Mouse (Mus musculus) neural tube, embryonic 15.5 days (tissue): Measurements from ENCODE around the gene Ildr2. TPM values are rescaled to one million over a fixed set of nuclear protein-coding genes. Genes with fewer than 3 reads are reported as not detected.

Experiments used
- ATAC-seq: fragments of 200-750 bp; cut with Nextera tagmentation; 2 replicates; pipeline ENCODE4 v1.8.0; 2017; ENCODE audit warnings: mild to moderate bottlenecking, moderate TSS enrichment, moderate library complexity; ENCODE audit not compliant: low FRiP score
- H3K27ac ChIP-seq: fragments of 300-500 bp; sonication (generic); replicated peaks from 2 replicates; pipeline ENCODE4 v1.5.1; 2015; ENCODE audit warnings: mild to moderate bottlenecking, inconsistent platforms
- H3K27me3 ChIP-seq: fragments of 300-500 bp; sonication (generic); replicated peaks from 2 replicates; pipeline ENCODE4 v1.6.1; 2015; ENCODE audit warnings: inconsistent platforms
- H3K36me3 ChIP-seq: fragments of 300-500 bp; sonication (generic); 2 replicates; pipeline ENCODE4 v1.6.1; 2015; ENCODE audit warnings: inconsistent platforms
- H3K4me1 ChIP-seq: fragments of 300-500 bp; sonication (generic); 2 replicates; pipeline ENCODE4 v1.6.1; 2015; ENCODE audit warnings: inconsistent platforms
- H3K4me2 ChIP-seq: fragments of 300-500 bp; sonication (generic); 2 replicates; pipeline ENCODE4 v1.6.1; 2015; ENCODE audit warnings: inconsistent platforms, mild to moderate bottlenecking, moderate library complexity
- H3K4me3 ChIP-seq: fragments of 300-500 bp; sonication (generic); replicated peaks from 2 replicates; pipeline ENCODE4 v1.5.1; 2015; ENCODE audit warnings: mild to moderate bottlenecking, inconsistent platforms
- H3K9ac ChIP-seq: fragments of 300-500 bp; sonication (generic); replicated peaks from 2 replicates; pipeline ENCODE4 v1.6.1; 2015; ENCODE audit warnings: mild to moderate bottlenecking, inconsistent platforms
- H3K9me3 ChIP-seq: fragments of 300-500 bp; sonication (generic); replicated peaks from 2 replicates; pipeline ENCODE4 v1.6.1; 2016; ENCODE audit warnings: inconsistent platforms
- WGBS: fragments of 180-500 bp; shearing (Covaris S2); methylation state at CpG from one replicate; pipeline ENCODE4 v1.1.7; 2015; ENCODE audit warnings: mixed read lengths; 5-methylcytosine and 5-hydroxymethylcytosine counted together
- polyA plus RNA-seq: library from polyadenylated mRNA; unstranded; fragments of >200 nt; fragmentation: Nextera tagmentation; extraction: Ambion mirVana; gene quantifications from 2 replicates; pipeline ENCODE4 v1.2.1, GENCODE M21; 2015

The Ildr2 gene
- polyA plus RNA-seq = 2.8 and 3.0 TPM in 2 replicates

GRCm38 (mm10) chr1:166253898-166254894 is at the start of gene Ildr2:
TSS of gene Ildr2 (plus strand) at chr1:166254139.
- under 1% methylated on average over 67 of the region's 72 CpGs for WGBS
- peak within 1 kb of the TSS; percentile 54 for H3K27ac ChIP-seq
- H3K4me1 ChIP-seq = peaks cover 23% of the 10 kb centered on the region
- peak within 1 kb of the TSS; percentile 91 for H3K4me2 ChIP-seq
- no peaks in the 10 kb centered on the region for H3K9me3 ChIP-seq
- no peaks in the 10 kb centered on the region for H3K36me3 ChIP-seq
- H3K27me3 ChIP-seq = 0 out of 2 replicates have a peak, but pooled peaks cover 8% of the 10 kb centered on the region
- peak; percentile 84 for ATAC-seq
- peak within 1 kb of the TSS; percentile 60 for H3K4me3 ChIP-seq
- H3K9ac ChIP-seq = peak within 1 kb of the TSS; percentile 62

DNA sequence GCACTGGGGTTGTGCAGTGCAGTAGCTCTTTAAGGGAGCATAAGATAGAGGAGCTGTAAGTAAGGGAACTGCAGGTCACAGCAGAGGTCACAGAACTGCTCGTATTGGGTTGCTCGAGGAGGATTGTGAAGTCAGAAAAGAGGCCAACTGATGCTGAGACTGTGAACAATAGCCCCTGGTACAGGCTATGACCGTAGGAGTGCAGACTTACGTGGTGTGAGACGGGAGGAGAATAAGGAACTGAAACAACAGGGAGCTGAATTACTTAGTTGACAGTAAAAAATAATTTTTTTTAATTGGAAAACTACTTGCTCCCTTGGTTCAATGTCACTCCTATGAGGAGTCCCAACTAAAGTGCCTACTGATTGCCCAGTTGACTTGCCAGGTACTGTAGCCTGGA is 49.8 kb upstream of the Ildr2 start:
- no peak overlapping the region for H3K9ac ChIP-seq
- no peaks in the 10 kb centered on the region for H3K4me1 ChIP-seq
- H3K4me2 ChIP-seq = no peak overlapping the region
- H3K27ac ChIP-seq = no peak overlapping the region
- no peaks in the 10 kb centered on the region for H3K27me3 ChIP-seq
- no peak overlapping the region for H3K4me3 ChIP-seq
- no peak for ATAC-seq
- H3K36me3 ChIP-seq = no peaks in the 10 kb centered on the region
- 32% methylated on average over 5 of the region's 5 CpGs for WGBS
- no peaks in the 10 kb centered on the region for H3K9me3 ChIP-seq

- ATAC-seq = no peak
- H3K27me3 ChIP-seq = no peaks in the 10 kb centered on the region
- H3K27ac ChIP-seq = no peak overlapping the region
- no peak overlapping the region for H3K9ac ChIP-seq
- H3K36me3 ChIP-seq = no peaks in the 10 kb centered on the region
- H3K4me2 ChIP-seq = no peak overlapping the region
- 79% methylated on average over 3 of the region's 3 CpGs for WGBS
- H3K9me3 ChIP-seq = no peaks in the 10 kb centered on the region
- H3K4me3 ChIP-seq = no peak overlapping the region
- no peaks in the 10 kb centered on the region for H3K4me1 ChIP-seq
Measured at GRCm38 (mm10) chr1:166205159-166205558, 48.8 kb upstream of the Ildr2 start.

- Histone ChIP-seq H3K9ac (no peak overlapping the region), H3K4me3 (no peak overlapping the region), H3K4me2 (no peak overlapping the region), H3K9me3 (no peaks in the 10 kb centered on the region), H3K4me1 (no peaks in the 10 kb centered on the region), H3K27ac (no peak overlapping the region), H3K36me3 (no peaks in the 10 kb centered on the region), H3K27me3 (no peaks in the 10 kb centered on the region)
- no peak for ATAC-seq
- whole genome bisulfite sequencing = 89% methylated on average over 6 of the region's 6 CpGs
Measured at GRCm38 (mm10) chr1:166209371-166209770, 44.6 kb upstream of the Ildr2 start.

- no peak for ATAC-seq
- H3K9me3 ChIP-seq = no peaks in the 10 kb centered on the region
- H3K4me2 ChIP-seq = no peak overlapping the region
- no peak overlapping the region for H3K4me3 ChIP-seq
- no peak overlapping the region for H3K9ac ChIP-seq
- H3K36me3 ChIP-seq = no peaks in the 10 kb centered on the region
- WGBS = 86% methylated on average over 4 of the region's 4 CpGs
- H3K27me3 ChIP-seq = no peaks in the 10 kb centered on the region
- no peaks in the 10 kb centered on the region for H3K4me1 ChIP-seq
- H3K27ac ChIP-seq = no peak overlapping the region
Measured at GRCm38 (mm10) chr1:166214181-166214580, 39.8 kb upstream of the Ildr2 start.

- Histone ChIP-seq H3K4me1 (no peaks in the 10 kb centered on the region), H3K4me3 (no peak within 1 kb of the TSS), H3K4me2 (no peak within 1 kb of the TSS), H3K27me3 (no peaks in the 10 kb centered on the region), H3K27ac (no peak within 1 kb of the TSS), H3K9ac (no peak within 1 kb of the TSS), H3K9me3 (0 out of 2 replicates have a peak, but pooled peaks cover 5% of the 10 kb centered on the region), H3K36me3 (no peaks in the 10 kb centered on the region)
- no peak for ATAC-seq
- 90% methylated on average over 53 of the region's 53 CpGs for WGBS
Measured at GRCm38 (mm10) chr1:166238315-166238969, 15.5 kb upstream of the Ildr2 start, which contains the start of gene Mael. TSS of gene Mael (minus strand) at chr1:166238747.

- WGBS = 76% methylated on average over 6 of the region's 6 CpGs
- H3K27ac ChIP-seq = no peak overlapping the region
- H3K36me3 ChIP-seq = no peaks in the 10 kb centered on the region
- H3K9me3 ChIP-seq = no peaks in the 10 kb centered on the region
- ATAC-seq = no peak
- no peak overlapping the region for H3K9ac ChIP-seq
- H3K4me3 ChIP-seq = no peak overlapping the region
- no peaks in the 10 kb centered on the region for H3K27me3 ChIP-seq
- H3K4me2 ChIP-seq = no peak overlapping the region
- H3K4me1 ChIP-seq = no peaks in the 10 kb centered on the region
Measured at GRCm38 (mm10) chr1:166244285-166244684, 9.7 kb upstream of the Ildr2 start.

DNA sequence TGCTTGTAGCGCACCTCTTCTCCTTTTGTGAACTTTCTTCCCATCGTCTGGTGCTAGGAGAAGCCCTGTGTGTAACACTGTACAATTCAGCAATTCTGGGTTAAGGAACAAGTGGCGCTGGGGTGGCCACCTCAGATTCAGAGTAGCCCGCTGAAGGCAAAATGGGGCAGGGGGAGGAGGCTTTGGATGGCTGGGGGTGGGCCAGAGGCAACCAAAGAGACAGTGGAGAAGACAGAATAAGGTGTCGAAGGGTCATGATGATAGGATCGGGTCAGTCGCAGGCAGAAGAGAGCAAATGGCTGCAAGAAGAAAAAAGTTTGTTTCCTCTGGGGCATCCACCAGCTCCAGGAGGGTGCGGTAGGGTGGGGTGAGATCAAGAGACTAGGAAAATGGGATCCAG is 1.2 kb downstream of the Ildr2 start:
- 0 out of 2 replicates have a peak, but pooled peaks cover 8% of the 10 kb centered on the region for H3K27me3 ChIP-seq
- H3K9ac ChIP-seq = no peak overlapping the region
- H3K4me2 ChIP-seq = peak overlapping the region; percentile 91
- no peaks in the 10 kb centered on the region for H3K36me3 ChIP-seq
- no peak for ATAC-seq
- WGBS = 16% methylated on average over 8 of the region's 8 CpGs
- H3K27ac ChIP-seq = no peak overlapping the region
- peak overlapping the region; percentile 60 for H3K4me3 ChIP-seq
- H3K4me1 ChIP-seq = peaks cover 23% of the 10 kb centered on the region
- H3K9me3 ChIP-seq = no peaks in the 10 kb centered on the region

DNA sequence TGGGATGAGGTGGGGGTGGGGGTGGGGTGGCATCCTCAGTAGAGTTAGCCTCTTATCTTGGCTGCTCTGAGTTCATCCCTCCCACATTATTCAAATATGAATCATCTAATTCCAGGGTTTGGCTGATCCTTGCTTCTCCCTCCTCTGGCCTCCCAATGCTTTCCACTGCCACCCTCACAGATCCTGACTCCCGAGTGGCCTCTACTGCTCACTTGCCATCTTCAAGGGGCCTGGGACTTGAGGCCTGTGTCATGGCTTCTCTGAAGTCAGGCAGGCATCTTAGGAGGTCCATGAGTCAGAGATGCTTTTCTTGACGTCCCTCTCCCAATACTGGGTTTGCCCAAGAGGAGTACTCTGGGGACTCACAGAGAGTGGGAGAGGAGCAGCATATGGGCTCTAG is 1.7 kb downstream of the Ildr2 start:
- no peak for ATAC-seq
- peaks cover 23% of the 10 kb centered on the region for H3K4me1 ChIP-seq
- H3K9ac ChIP-seq = no peak overlapping the region
- no peak overlapping the region for H3K27ac ChIP-seq
- H3K27me3 ChIP-seq = 0 out of 2 replicates have a peak, but pooled peaks cover 8% of the 10 kb centered on the region
- no peaks in the 10 kb centered on the region for H3K36me3 ChIP-seq
- peak overlapping the region; percentile 60; the same call in 1 of the 2 replicates for H3K4me3 ChIP-seq
- peak overlapping the region; percentile 91 for H3K4me2 ChIP-seq
- 30% methylated on average over 2 of the region's 2 CpGs for WGBS
- H3K9me3 ChIP-seq = no peaks in the 10 kb centered on the region

DNA sequence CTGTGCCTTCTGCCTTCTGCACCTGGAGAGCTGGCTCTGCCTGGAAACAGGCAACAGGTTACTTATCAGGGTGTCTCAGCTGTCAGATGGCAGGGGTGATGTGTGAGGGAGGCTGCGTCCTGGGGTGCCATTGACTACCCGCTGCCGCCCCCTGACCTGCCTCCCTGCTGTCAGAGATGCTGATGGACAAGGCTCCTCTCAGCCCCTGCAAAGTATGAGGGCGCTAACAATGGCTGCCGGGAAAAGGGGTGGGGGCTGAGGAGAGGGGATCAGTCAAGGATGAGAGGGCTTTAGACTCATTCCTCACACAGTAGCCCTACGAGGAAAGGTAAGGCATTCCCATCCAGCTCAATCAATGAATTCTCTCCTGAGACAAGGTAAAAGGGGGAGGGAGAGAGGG is 2.4 kb downstream of the Ildr2 start:
- Histone ChIP-seq H3K4me1 (peaks cover 23% of the 10 kb centered on the region), H3K9ac (0 out of 2 replicates have a peak overlapping the region, but pooled peaks have one; percentile 24), H3K4me3 (peak overlapping the region; percentile 60; the same call in 1 of the 2 replicates), H3K27me3 (0 out of 2 replicates have a peak, but pooled peaks cover 8% of the 10 kb centered on the region), H3K27ac (no peak overlapping the region; the same call in 1 of the 2 replicates), H3K36me3 (no peaks in the 10 kb centered on the region), H3K9me3 (no peaks in the 10 kb centered on the region), H3K4me2 (peak overlapping the region; percentile 91)
- no peak for ATAC-seq
- WGBS = 2% methylated on average over 6 of the region's 6 CpGs

DNA sequence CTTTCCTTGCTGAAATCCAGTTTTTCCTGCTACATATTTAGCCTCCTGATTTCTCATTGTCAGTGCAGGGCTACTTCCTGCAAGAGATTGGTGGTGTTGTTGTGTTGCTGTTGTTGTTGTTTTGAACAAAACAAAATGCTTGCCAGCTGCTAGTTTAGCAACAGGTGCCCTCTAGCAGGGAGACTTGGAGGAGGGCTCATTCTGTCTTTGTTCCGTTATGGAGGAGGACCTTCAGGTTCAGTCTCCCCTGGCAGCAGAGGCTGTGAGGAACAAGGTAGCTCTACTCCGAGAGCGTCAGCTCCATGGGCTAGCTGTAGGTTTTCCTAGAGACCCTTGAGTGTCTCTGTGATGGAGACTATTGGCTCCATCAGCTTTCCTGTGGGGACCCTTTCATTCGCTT is 3.0 kb downstream of the Ildr2 start:
- Histone ChIP-seq H3K4me2 (peak overlapping the region; percentile 91), H3K27ac (no peak overlapping the region), H3K36me3 (no peaks in the 10 kb centered on the region), H3K4me3 (0 out of 2 replicates have a peak overlapping the region, but pooled peaks have one; percentile 60), H3K9ac (0 out of 2 replicates have a peak overlapping the region, but pooled peaks have one; percentile 24), H3K9me3 (no peaks in the 10 kb centered on the region), H3K4me1 (peaks cover 23% of the 10 kb centered on the region), H3K27me3 (0 out of 2 replicates have a peak, but pooled peaks cover 8% of the 10 kb centered on the region)
- 74% methylated on average over 4 of the region's 4 CpGs for WGBS
- ATAC-seq = no peak
